Mouse (Mus musculus) liver, embryonic 15.5 days (tissue): ENCODE measurements around the gene Nacc1. TPM values are rescaled to one million over a fixed set of nuclear protein-coding genes. Genes with fewer than 3 reads are reported as not detected.
"Not testable (repeated sequence)": the region's sequence is repeated elsewhere in the genome, so short reads cannot be mapped to it uniquely, and the experiment has no call there.

Experiments
- ATAC-seq: fragments of 200-750 bp; cut with Nextera tagmentation; 2 replicates; pipeline ENCODE4 v1.8.0; 2017; ENCODE audit warnings: moderate number of reproducible peaks, mild to moderate bottlenecking, moderate library complexity; ENCODE audit not compliant: insufficient read depth
- H3K27ac ChIP-seq: fragments of 300-500 bp; sonication (generic); replicated peaks from 2 replicates; pipeline ENCODE4 v1.5.1; 2015; ENCODE audit warnings: mild to moderate bottlenecking, inconsistent platforms
- H3K27me3 ChIP-seq: fragments of 300-500 bp; sonication (generic); 2 replicates; pipeline ENCODE4 v1.6.1; 2015; ENCODE audit warnings: mild to moderate bottlenecking, inconsistent platforms
- H3K36me3 ChIP-seq: fragments of 300-500 bp; sonication (generic); replicated peaks from 2 replicates; pipeline ENCODE4 v1.6.1; 2015; ENCODE audit warnings: moderate library complexity, mild to moderate bottlenecking, inconsistent platforms
- H3K4me1 ChIP-seq: fragments of 300-500 bp; sonication (generic); replicated peaks from 2 replicates; pipeline ENCODE4 v1.6.1; 2015; ENCODE audit warnings: inconsistent platforms
- H3K4me2 ChIP-seq: fragments of 300-500 bp; sonication (generic); 2 replicates; pipeline ENCODE4 v1.6.1; 2015; ENCODE audit warnings: moderate library complexity, mild to moderate bottlenecking, inconsistent platforms
- H3K4me3 ChIP-seq: fragments of 300-500 bp; sonication (generic); replicated peaks from 2 replicates; pipeline ENCODE4 v1.5.1; 2015; ENCODE audit warnings: mild to moderate bottlenecking, inconsistent platforms
- H3K9ac ChIP-seq: fragments of 300-500 bp; sonication (generic); 2 replicates; pipeline ENCODE4 v1.6.1; 2015; ENCODE audit warnings: moderate library complexity, mild to moderate bottlenecking, inconsistent platforms
- H3K9me3 ChIP-seq: fragments of 300-500 bp; sonication (generic); replicated peaks from 2 replicates; pipeline ENCODE4 v1.6.1; 2016; ENCODE audit warnings: inconsistent platforms
- WGBS: fragments of 180-500 bp; shearing (Covaris S2); methylation state at CpG from one replicate; pipeline ENCODE4 v1.1.7; 2015; ENCODE audit warnings: mixed read lengths; ENCODE audit not compliant: insufficient replicate concordance; 5-methylcytosine and 5-hydroxymethylcytosine counted together
- polyA plus RNA-seq: library from polyadenylated mRNA; unstranded; fragments of >200 nt; fragmentation: Nextera tagmentation; extraction: Ambion mirVana; gene quantifications from 2 replicates; pipeline ENCODE4 v1.2.1, GENCODE M21; 2015

Nacc1 gene
- polyA plus RNA-seq, 1 experiment from 2014 or later, result 6.2 TPM

DNA sequence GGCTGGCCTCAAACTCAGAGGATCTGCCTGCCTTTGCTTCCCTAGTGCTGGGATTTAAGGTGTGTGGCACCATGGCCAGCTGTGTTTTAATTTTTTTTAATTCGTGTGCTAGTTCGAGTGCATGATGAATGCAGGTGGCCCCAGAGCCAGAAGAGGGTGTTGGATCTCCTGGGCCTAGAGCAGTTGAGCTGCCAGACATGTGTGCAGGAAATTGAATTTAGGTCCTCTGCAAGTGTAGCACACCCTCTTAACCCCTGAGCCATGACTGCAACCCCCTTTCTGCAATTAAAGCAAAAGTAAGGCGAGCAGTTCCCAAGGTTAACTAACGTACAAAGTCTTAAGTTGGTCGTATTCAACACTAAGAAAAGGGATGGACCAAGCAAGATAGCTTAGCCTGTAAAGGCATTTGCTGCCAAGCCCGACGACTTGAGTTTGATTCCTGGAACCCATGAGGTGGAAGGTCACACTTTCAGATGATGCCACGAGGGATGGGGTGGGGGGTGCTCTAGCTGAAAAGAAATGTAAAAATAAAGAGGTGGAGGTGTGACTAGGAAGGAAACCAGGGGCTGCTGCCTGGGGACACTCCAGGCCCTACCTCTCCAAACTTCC, 49.6 kb downstream of the Nacc1 start:
- H3K4me3 ChIP-seq, result peak overlapping the region; percentile 72
- H3K4me1 ChIP-seq, result peaks cover 21% of the 10 kb centered on the region
- peaks cover 35% of the 10 kb centered on the region for H3K27me3 ChIP-seq
- H3K9ac ChIP-seq, result peak overlapping the region; percentile 66; the same call in 1 of the 2 replicates
- no peaks in the 10 kb centered on the region for H3K36me3 ChIP-seq
- peak overlapping the region; percentile 93 for H3K4me2 ChIP-seq
- ATAC-seq, result no peak
- H3K27ac ChIP-seq, result no peak overlapping the region
- 32% methylated on average over 8 of the region's 8 CpGs for WGBS
- no peaks in the 10 kb centered on the region for H3K9me3 ChIP-seq

- no peaks in the 10 kb centered on the region for H3K36me3 ChIP-seq
- peaks cover 16% of the 10 kb centered on the region for H3K4me1 ChIP-seq
- H3K4me2 ChIP-seq, result no peak overlapping the region
- peaks cover 39% of the 10 kb centered on the region for H3K27me3 ChIP-seq
- no peak overlapping the region for H3K9ac ChIP-seq
- H3K9me3 ChIP-seq, result no peaks in the 10 kb centered on the region
- ATAC-seq, result no peak
- WGBS, result 81% methylated on average over 17 of the region's 17 CpGs
- no peak overlapping the region for H3K4me3 ChIP-seq
- no peak overlapping the region for H3K27ac ChIP-seq
Observed at GRCm38 (mm10) chr8:84636051-84636691, 51.5 kb downstream of the Nacc1 start.

DNA sequence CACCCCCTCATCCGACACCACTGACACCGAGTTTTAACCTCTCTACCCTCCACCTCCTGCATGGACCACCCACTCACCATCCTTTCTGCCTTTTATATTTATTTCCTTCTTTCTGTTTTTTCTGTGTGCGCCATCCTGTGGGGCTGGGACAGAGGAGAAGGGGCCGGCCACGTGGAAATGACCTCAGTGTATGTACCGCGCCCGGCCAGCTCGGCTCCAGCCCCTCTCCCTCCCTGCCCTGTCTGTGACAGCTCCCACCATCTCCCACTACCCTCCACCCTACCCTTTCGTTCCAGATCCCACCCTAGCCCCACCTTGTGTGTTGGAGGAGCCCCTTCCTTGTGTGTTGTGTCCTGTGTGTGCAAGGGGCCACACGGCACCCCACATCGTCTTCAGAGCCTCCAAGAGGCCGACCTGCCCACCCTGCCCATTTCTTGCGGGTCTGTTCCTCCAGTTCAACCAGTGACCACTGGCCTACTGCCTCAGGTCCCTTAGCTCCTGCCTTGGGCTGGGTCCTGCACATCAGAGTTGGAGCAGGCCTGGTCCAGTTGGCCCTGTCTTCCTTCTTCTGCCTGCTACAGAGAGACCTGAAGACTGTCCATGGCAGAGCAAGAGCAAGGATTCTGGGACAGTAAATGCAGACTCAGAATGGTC, 52.1 kb downstream of the Nacc1 start:
- no peaks in the 10 kb centered on the region for H3K36me3 ChIP-seq
- no peak overlapping the region for H3K4me3 ChIP-seq
- peaks cover 13% of the 10 kb centered on the region for H3K4me1 ChIP-seq
- H3K27ac ChIP-seq, result no peak overlapping the region
- no peaks in the 10 kb centered on the region for H3K9me3 ChIP-seq
- peaks cover 39% of the 10 kb centered on the region for H3K27me3 ChIP-seq
- ATAC-seq, result no peak
- WGBS, result 71% methylated on average over 13 of the region's 14 CpGs
- H3K4me2 ChIP-seq, result no peak overlapping the region
- H3K9ac ChIP-seq, result no peak overlapping the region

- Histone ChIP-seq H3K9ac (no peak overlapping the region), H3K9me3 (no peaks in the 10 kb centered on the region), H3K27ac (no peak overlapping the region), H3K27me3 (peaks cover 39% of the 10 kb centered on the region), H3K4me3 (no peak overlapping the region), H3K4me2 (no peak overlapping the region), H3K36me3 (no peaks in the 10 kb centered on the region), H3K4me1 (peaks cover 7% of the 10 kb centered on the region)
- 65% methylated on average over 9 of the region's 9 CpGs for WGBS
- no peak for ATAC-seq
Observed at GRCm38 (mm10) chr8:84634849-84635304, 52.8 kb downstream of the Nacc1 start.

DNA sequence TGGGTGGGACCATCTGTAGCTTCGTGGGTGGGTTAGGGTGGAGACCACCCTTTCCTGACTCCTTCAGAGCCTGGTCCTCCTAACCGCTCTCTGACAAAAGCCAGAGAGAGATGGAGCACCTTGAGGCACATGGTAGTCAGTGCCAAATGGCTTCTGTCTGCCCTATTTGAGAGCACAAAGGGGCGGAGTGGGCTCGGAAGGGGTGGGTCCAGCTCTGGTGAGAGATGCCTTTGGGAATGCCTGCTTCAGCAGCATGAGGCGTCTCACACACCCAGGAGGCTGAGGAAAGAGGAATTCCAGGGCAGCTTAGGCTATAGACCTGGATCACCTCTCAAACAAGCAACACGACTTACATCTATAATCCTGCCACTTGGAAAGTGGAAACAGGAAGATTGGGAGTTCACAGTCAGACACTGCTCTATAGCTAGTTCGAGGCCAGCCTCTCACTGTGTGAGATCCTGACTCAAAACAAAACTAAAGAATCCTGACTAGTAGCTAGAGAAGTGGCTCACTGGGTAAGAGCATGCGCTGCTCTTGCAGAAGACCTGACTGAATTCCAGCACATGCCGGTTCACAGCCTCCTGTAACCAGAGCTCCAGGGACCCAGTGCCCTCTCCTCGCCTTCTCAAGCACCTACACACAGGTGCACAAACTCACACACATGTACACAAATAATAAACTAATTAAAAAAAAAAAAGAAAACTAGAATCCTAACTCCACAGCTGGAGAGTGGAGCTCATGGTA, 53.6 kb downstream of the Nacc1 start:
- no peak overlapping the region for H3K27ac ChIP-seq
- H3K4me2 ChIP-seq, result no peak overlapping the region
- no peaks in the 10 kb centered on the region for H3K36me3 ChIP-seq
- no peak overlapping the region for H3K4me3 ChIP-seq
- no peak for ATAC-seq
- 47% methylated on average over 10 of the region's 10 CpGs for WGBS
- no peaks in the 10 kb centered on the region for H3K9me3 ChIP-seq
- peaks cover 39% of the 10 kb centered on the region for H3K27me3 ChIP-seq
- no peak overlapping the region for H3K9ac ChIP-seq
- peaks cover 7% of the 10 kb centered on the region for H3K4me1 ChIP-seq

DNA sequence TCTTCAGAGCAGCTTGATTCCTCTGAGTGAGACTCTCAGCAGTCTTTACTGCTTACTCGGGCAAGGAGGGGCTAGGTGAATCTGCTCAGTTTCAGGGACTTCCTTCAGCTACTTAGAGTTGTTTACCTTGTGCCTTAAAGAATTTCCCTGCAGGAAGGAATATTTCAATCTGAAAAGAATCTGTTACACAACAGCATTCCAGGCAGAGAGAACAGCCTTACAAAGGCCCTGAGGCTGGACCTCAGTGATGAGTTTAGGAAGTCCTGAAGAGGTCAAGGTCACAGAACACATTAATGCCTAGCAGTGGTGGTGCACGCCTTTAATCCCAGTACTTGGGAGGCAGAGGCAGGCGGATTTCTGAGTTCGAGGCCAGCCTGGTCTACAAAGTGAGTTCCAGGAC, 55.8 kb downstream of the Nacc1 start:
- Histone ChIP-seq H3K9me3 (no peaks in the 10 kb centered on the region), H3K4me3 (no peak overlapping the region), H3K4me2 (no peak overlapping the region), H3K36me3 (no peaks in the 10 kb centered on the region), H3K27me3 (peaks cover 21% of the 10 kb centered on the region; the same call in 1 of the 2 replicates), H3K27ac (no peak overlapping the region), H3K4me1 (no peaks in the 10 kb centered on the region), H3K9ac (no peak overlapping the region)
- 65% methylated on average over 4 of the region's 4 CpGs for WGBS
- no peak for ATAC-seq

- no peaks in the 10 kb centered on the region for H3K9me3 ChIP-seq
- H3K27me3 ChIP-seq, result 0 out of 2 replicates have a peak, but pooled peaks cover 9% of the 10 kb centered on the region
- H3K4me3 ChIP-seq, result no peak overlapping the region
- H3K4me2 ChIP-seq, result no peak overlapping the region
- ATAC-seq, result no peak
- H3K27ac ChIP-seq, result no peak overlapping the region
- no peaks in the 10 kb centered on the region for H3K36me3 ChIP-seq
- WGBS, result 44% methylated on average over 4 of the region's 4 CpGs
- H3K9ac ChIP-seq, result no peak overlapping the region
- no peaks in the 10 kb centered on the region for H3K4me1 ChIP-seq
Observed at GRCm38 (mm10) chr8:84630145-84630544, 57.5 kb downstream of the Nacc1 start.

DNA sequence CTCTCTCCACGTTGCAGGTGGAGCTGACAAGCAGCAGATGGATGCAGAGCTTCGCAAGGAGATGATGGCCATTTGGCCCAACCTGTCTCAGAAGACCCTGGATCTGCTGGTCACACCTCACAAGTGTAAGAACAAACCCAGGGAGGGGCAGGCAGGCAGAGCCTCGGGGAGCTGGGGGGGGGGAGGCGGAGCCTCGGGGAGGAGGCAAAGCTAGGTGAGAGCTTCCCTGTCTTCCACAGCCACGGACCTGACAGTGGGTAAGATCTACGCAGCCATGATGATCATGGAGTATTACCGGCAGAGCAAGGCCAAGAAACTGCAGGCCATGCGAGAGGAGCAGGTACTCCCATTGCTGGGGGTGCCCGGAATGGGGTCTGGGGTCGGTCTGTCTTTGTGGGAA, 58.1 kb downstream of the Nacc1 start:
- Histone ChIP-seq H3K4me1 (no peaks in the 10 kb centered on the region), H3K4me2 (no peak overlapping the region), H3K27ac (no peak overlapping the region), H3K4me3 (no peak overlapping the region), H3K9ac (no peak overlapping the region), H3K9me3 (no peaks in the 10 kb centered on the region), H3K27me3 (0 out of 2 replicates have a peak, but pooled peaks cover 9% of the 10 kb centered on the region), H3K36me3 (no peaks in the 10 kb centered on the region)
- ATAC-seq, result no peak
- 59% methylated on average over 11 of the region's 11 CpGs for WGBS

GRCm38 (mm10) chr8:84623425-84623824, 64.2 kb downstream of the Nacc1 start:
- peaks cover 22% of the 10 kb centered on the region for H3K27me3 ChIP-seq
- ATAC-seq, H3K9me3 ChIP-seq, H3K36me3 ChIP-seq, H3K27ac ChIP-seq, H3K9ac ChIP-seq, H3K4me3 ChIP-seq, H3K4me2 ChIP-seq: not testable (repeated sequence)
- WGBS, result 62% methylated on average over 4 of the region's 4 CpGs
- H3K4me1 ChIP-seq, result peaks cover 15% of the 10 kb centered on the region

DNA sequence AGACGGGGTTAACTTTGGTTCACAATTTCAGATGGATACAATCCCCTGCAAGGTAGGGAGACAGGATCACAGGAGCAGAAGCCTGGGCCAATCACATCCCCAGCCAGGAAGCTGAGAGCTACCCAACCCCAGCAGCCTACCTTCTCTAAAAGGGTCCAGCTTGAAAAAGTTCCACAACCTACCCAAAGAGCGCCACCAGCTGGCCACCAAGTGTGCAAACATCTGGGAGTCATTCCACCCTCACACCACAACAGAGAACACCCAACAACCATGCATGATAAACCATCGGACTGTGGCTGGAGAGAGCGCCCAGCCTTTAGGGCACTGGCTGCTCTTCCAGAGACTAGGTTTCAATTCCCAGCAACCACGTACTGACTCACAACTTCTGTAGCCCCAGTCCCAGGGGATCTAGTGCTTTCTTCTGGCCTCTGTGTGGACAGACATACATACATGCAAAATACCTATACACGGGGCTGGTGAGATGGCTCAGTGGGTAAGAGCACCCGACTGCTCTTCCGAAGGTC, 66.5 kb downstream of the Nacc1 start:
- Histone ChIP-seq H3K27ac (no peak overlapping the region), H3K36me3 (no peaks in the 10 kb centered on the region), H3K9me3 (no peaks in the 10 kb centered on the region), H3K4me1 (peaks cover 15% of the 10 kb centered on the region), H3K4me2 (no peak overlapping the region), H3K9ac (no peak overlapping the region), H3K4me3 (no peak overlapping the region), H3K27me3 (peaks cover 45% of the 10 kb centered on the region)
- no peak for ATAC-seq
- 57% methylated on average over 8 of the region's 8 CpGs for WGBS
